Mouse (Mus musculus) left cerebral cortex, postnatal 25 days (tissue): ENCODE measurements around the gene Ppp2r5c. TPM values are rescaled to one million over a fixed set of nuclear protein-coding genes. Genes with fewer than 3 reads are reported as not detected.

Experiments
- DNase-seq, 2 experiments: peaks; one replicate each; pipeline ENCODE4 v3.0.0; 2022; ENCODE audit warnings: low spot score in 2 of 2, mixed read lengths in 1 of 2
- intact Hi-C: fragments of 180-260 bp; cut with DNase I; formaldehyde crosslinking; loops from one replicate; pipeline ENCODE4 v1.15.1; 2025
- total RNA-seq, 2 experiments: library from RNA; stranded (reverse); gene quantifications; 2 replicates each; pipeline ENCODE4 v1.2.3; 2021

Ppp2r5c gene
- total RNA-seq, 2 experiments from 2014 or later: 263 to 265 TPM

DNA sequence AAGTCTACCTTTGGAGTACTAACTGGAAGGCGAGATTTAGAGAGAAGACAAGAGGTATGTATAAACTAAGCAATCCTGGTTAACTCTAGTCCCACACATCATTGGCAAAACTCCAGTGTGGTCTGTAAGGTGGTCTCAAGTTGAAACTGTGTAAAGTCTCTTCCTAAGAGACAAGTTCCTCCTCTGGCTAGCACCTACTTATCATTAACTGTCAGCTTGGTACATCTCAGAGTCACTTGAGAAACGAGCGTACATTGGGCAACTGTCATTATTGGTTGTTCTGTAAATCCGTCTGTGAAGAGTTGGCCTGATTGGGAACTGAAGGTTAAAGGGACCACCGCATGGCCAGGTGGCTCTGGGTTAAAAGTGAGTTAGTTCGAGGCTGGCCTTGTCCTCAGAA lies 141.7 kb downstream of the Ppp2r5c start:
- no peak for DNase-seq
- intact Hi-C loops: no loop called here

DNA sequence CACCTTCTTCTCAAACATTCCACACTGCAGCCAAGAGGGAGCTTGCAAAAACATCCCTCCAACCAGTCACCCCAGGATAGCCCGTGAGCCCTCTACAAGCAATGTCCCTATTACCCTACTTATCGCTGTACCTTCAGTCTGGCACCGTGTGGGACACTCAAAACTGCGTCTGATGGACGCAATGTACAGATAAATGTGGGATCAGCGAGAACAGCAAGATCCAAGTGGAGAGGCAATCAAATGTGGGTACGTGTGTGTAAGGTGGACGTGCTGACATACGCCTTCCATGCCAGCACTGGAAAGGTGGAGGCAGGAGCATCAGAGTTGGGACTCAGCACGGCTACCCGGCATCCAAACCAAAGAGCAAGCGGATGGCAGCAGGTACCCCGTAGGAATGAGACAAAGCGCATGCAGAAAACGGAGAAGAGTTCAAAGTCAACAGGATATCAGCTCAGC lies 143.9 kb downstream of the Ppp2r5c start:
- intact Hi-C loops: no loop called here
- DNase-seq: peak in 1 of 2 experiments; percentile 15

DNA sequence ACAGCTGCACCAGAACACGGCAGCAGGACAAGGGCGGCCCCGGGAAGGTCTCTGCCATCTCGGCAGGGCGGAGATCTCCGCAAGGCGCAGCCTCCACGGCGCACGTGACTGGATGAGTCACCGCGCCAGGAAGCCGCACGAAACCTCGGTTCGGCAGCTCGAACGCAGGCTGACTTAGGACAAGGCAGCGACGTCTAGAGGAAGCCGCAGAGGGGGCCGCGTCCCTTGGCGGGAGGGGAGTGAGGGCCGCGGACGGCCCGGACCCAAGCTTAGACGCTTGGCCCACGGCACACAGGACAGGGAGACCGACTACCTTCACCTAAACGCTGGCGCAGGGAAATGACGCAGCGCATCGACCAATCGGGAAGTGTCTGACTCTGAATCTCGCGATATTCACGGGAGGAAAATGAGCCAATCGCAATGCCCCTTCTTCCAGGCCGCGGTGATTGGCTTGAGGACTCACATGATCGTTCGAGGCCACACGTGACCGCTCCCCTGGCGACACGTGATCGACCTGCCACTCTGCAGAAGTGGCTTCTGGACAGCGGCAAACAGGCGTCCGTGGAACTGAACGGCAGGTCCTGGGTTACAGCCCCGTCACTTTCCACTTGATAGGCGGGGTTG lies 144.5 kb downstream of the Ppp2r5c start:
- peak; percentile 100 for DNase-seq
- intact Hi-C loops: no loop called here

DNA sequence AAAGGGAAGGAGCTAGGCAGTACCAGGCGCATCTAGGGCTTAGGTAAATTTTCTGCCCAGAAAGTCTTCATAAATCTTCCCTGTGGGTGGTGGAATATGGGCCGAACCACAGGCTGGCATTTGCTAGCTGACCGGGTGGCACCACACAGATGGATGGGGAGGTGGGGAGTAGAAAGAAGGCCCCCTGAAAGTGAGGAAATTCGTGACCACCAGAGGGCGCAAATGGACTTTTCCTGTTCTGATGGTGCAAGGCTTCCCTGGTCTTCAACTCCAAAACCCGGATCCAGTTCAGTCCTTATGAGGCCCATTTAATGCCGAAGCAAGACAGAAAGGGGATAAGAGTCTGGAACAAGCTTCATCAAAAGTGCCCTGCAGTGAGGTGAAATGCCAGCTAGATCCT lies 151.6 kb downstream of the Ppp2r5c start:
- peak; percentile 68 to 78 for DNase-seq
- intact Hi-C loops: loop anchor here (2.0 kb wide), 1 partner anchor 244 kb away; no protein-coding TSS in a partner anchor

DNA sequence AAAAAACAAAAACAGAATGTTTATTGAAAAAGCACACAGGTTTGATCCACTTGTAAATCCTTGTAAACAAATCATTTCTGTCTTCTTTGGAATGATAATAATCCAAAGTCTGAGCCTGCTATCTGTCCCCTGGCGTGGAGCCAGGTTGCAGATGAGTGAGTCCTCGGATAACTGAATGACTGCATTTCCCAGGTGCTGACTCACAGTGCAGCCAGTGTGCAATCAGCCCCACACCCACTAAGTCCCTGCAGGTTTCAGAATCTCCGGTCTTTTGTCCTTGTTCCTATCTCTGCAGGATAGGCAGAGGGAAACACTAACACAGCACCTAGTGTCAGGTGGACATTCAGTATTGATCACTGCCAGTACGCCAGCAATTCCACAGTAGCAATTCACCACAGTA lies 152.9 kb downstream of the Ppp2r5c start:
- intact Hi-C loops: loop anchor here (2.0 kb wide), 2 partner anchors 153 to 243 kb away; partner anchors contain the start of gene Ppp2r5c
- DNase-seq: peak in 1 of 2 experiments; percentile 47

DNA sequence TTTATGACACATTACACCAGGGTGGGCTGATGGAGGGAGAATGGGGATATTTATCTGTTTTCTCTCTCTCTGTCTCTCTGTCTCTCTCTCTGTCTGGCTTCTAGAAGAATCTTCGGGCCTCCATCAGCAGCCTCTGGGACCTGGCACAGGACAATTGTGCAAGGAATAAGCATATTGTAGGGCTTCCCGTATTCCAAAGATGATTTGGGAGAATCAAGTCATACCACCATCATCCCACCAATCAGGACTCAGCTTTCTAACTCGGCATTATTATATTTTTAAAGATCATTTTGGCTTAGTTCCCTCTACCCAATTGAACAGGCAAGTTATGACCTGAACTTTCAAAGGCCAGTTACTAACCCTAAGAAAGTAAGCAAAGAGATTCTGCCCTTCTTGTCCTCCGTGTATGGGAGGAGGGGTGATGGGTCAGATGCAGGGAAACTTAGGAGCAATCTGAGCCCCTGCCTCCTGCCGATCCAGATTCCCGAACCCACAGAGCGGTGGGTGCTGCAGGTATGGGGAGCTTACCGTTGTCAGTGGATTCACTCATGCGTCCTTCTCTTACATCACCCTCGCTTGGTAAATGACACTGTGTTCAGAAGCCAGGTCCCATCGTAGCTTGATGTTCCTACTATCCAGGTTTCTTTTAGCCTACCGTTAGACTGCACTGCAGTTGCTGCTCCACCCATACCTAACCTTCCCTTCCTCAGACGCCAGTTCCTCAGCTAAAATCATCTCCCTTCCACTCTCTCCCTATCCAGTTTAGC lies 153.5 kb downstream of the Ppp2r5c start:
- intact Hi-C loops: loop anchor here (2.0 kb wide), 1 partner anchor 154 kb away; the partner anchor contains the start of gene Ppp2r5c
- peak; percentile 38 to 65 for DNase-seq

DNA sequence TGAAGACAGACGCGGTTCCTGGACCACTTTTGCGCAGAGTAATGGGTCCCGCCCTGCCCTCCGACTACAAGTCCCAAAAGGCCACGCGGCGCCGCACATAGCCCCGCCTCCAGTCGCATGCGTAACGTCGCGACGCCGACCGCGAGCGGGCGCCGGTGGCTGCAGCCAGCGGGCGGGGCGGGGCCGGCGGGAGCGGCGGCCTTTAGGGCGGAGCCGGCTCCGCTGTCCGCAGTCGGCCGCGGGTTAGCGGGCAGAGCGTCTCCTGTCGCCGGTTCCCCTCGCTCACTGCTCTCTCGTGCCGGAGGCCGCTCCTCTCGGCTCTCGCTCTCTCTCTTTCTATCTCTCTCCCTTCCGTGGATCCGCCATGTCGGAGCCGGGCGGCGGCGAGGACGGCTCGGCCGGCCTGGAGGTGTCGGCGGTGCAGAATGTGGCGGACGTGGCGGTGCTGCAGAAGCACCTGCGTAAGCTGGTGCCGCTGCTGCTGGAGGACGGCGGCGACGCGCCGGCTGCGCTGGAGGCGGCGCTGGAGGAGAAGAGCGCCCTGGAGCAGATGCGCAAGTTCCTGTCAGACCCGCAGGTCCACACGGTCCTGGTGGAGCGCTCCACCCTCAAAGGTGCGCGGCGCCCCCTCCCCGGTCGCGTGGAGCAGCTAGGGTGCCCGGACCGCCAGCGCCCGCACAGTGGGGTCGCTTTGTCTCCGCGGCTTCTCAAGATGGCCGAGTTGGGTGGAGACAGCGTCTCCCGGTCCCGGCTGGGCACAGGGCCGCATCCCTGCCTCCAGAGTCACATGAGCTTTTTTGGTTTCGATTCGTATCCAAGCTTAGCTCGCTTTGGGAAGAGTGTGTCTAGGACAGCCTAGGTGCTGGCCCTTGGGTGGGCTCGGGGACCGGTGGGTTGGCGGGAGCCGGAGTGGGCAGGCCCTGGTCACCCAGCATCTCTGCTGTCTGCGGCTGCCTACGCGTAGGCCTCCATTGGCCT lies 154.6 kb downstream of the Ppp2r5c start, which contains the start of gene Dync1h1:
TSS of gene Dync1h1 (plus strand) at position 212 of the 978 bp plus-strand sequence.
- DNase-seq: peak; percentile 93 to 96
- intact Hi-C loops: loop anchor here (2.0 kb wide), 1 partner anchor 155 kb away; the partner anchor contains the start of gene Ppp2r5c

DNA sequence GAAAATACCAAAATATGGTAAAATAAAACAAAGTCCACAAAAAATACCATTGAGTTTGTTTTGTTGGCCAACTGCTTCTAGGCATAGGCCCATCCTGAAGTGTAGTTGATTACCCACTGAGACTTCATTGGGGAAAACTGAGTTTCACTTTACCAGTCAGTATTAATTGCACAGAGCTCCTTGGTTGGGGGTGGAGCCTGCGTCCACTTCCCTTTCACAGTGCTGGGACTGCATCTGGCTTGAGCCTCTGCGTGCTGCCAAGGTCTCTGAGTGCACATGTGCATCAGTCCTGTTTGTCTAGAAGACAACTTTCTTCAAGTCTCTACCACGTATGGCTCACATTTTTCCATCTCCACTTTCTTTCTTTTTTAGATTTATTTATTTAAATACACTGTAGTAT lies 159.2 kb downstream of the Ppp2r5c start:
- DNase-seq: no peak
- intact Hi-C loops: no loop called here

DNA sequence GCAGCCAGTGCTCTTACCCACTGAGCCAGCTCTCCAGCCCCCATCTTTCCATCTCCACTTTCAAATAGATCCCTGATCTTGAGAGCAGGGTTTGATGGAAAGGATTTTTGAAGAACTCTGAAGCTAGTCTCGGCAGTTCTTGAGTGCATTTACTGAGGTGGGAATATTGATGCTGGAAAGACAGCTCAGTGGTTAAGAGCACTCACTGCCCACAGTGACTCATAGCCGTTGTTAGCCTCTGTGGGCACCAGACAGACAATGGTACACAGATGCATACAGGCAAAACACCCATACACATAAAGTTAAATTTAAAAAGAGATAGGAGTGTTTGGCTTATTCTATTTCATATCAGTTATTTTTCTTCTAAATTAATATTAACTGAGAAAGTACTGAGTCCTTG lies 159.8 kb downstream of the Ppp2r5c start:
- DNase-seq: no peak
- intact Hi-C loops: no loop called here

DNA sequence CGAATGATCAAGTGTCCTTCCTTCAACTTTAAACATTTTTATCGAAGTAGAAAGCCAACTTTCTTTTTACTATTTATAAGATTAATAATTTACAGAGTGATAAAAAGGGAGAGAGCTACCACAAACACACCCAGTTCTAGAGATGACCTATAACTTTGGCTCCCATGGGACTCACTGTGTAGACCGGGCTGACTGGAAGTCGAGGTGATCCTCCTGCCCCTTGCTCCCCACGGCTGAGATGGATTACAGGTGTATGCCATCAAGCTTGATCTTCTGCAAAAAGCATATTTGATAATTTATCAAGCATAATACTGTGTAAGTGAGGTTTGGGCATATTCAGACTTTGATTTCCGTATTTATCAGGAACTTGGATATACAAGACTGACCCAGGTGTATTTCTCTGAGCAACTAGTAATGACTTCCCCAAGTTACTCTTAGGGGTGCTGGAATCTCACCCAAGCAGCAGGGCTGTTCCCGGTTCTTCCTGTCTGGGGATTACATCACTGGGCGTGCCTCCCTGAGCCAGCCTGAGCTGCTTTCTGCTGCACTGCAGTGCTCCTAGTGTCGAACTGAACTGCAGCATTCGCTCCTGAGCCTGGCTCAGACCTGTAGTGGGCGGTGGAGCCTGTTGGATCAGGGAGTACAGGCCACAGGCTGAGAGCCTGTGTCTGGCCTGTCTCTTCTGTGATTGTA lies 161.7 kb downstream of the Ppp2r5c start:
- intact Hi-C loops: no loop called here
- peak; percentile 45 to 73 for DNase-seq

DNA sequence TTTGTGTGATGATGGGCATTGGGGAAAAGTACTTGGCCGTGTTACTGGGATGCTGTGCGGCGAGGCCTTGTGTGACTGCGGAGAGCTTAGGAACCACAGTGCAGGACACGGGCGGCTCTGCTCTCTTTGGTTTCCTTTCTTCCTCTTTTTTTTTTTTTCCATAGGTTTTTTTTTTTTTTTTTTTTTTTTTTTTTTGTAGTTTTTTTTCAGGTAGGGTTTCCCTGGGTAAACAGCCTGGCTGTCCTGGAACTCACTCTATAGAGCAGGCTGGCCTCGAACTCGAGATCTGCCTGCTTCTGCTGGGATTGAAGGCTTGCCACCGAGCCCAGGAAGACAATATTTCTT lies 162.2 kb downstream of the Ppp2r5c start:
- DNase-seq: no peak
- intact Hi-C loops: no loop called here

DNA sequence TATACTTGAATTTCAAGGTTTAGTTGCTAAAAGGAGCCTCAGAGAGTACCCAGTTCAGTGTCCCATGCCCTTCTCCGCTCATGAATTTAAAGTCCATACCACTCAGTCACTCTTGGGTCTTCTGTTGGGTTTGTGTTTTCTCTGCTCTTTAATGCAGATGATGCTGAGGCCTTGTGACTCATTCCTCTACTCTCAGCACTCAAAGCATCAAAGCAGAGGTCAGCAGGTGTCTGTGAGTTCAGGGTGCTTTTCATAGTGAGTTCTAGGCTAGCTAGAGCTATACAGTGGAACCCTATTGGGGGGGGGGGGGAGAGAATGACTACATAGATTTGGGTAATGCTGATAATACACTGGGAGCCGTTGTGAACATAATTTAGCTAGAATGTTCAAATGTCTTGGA lies 163.8 kb downstream of the Ppp2r5c start:
- intact Hi-C loops: no loop called here
- DNase-seq: no peak

DNA sequence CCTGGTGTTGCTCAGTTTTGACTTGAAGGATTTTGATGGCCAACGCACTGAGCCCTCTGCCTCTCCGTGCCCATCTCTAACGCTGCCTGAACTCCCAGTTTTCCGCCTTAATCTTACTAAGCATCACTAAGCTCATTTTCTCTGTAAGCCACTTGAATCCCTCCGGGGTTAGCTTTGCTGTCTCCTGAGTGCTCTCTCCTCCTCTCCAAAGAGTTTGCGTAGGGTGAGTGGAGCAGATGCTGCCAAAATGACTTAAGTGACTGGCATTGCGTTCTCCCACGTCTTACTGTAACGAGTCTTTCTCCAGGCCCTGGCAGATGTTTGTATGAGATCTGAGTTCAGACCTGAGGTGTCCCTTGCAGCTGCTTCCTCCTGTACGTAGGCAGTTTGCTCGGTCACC lies 183.1 kb downstream of the Ppp2r5c start:
- no peak for DNase-seq
- intact Hi-C loops: loop anchor here (5.0 kb wide), 1 partner anchor 37 kb away; no protein-coding TSS in a partner anchor

Other genes with a start within 250 kb of the Ppp2r5c start
- gene Dio3, start 168.1 kb upstream of the Ppp2r5c start, total RNA-seq: 1 to 10 TPM; 3.4 to 5.8 TPM
- gene Dync1h1, start 154.3 kb downstream of the Ppp2r5c start, total RNA-seq: 100 to 1,000 TPM; 308 to 319 TPM
- not detected for gene 1700001K19Rik, start 235.5 kb downstream of the Ppp2r5c start, total RNA-seq